8 mouse cellular contexts compared by ENCODE assay signal in genomic region chr15:86113342-86113710, GRCm38 (mm10). TPM values are rescaled to one million over a fixed set of nuclear protein-coding genes. Genes with fewer than 3 reads are reported as not detected.
A peak's percentile ranks its signal among the peaks of the same experiment; 100 is the strongest.
DNase-seq lines count a peak whose midpoint lies in the region; ATAC-seq lines count a peak whose summit lies in the region.

No protein-coding gene starts in this region.

- intact Hi-C loops in left cerebral cortex, postnatal 25 days (cut with DNase I), result no loop called here

- peaks cover 3% of the 10 kb centered on the region for H3K36me3 ChIP-seq in midbrain, embryonic 10.5 days
- H3K36me3 ChIP-seq in midbrain, embryonic 11.5 days (ENCODE audit: control insufficient read depth, insufficient read depth, low read length), result no peaks in the 10 kb centered on the region
- peaks cover 2% of the 10 kb centered on the region; the same call in 1 of the 2 replicates for H3K36me3 ChIP-seq in embryonic facial prominence, embryonic 12.5 days
- no peaks in the 10 kb centered on the region; the same call in none of the 2 replicates for H3K36me3 ChIP-seq in limb, embryonic 10.5 days
- H3K36me3 ChIP-seq in stomach, embryonic 14.5 days (ENCODE audit: control insufficient read depth, insufficient read depth, low read length), result no peaks in the 10 kb centered on the region

- no peaks in the 10 kb centered on the region; the same call in 1 of the 2 replicates for H3K27me3 ChIP-seq in midbrain, embryonic 10.5 days (ENCODE audit: low read depth, poor library complexity, severe bottlenecking)
- no peaks in the 10 kb centered on the region for H3K27me3 ChIP-seq in midbrain, embryonic 11.5 days (ENCODE audit: control insufficient read depth, insufficient read depth, low read length)
- no peaks in the 10 kb centered on the region for H3K27me3 ChIP-seq in embryonic facial prominence, embryonic 12.5 days
- no peaks in the 10 kb centered on the region for H3K27me3 ChIP-seq in limb, embryonic 10.5 days (ENCODE audit: low read depth, poor library complexity, severe bottlenecking)
- H3K27me3 ChIP-seq in stomach, embryonic 14.5 days (ENCODE audit: control insufficient read depth, insufficient read depth, low read length), result no peaks in the 10 kb centered on the region

- no peak overlapping the region for H3K4me2 ChIP-seq in midbrain, embryonic 11.5 days
- 0 out of 2 replicates have a peak overlapping the region, but pooled peaks have one; percentile 15 for H3K4me2 ChIP-seq in embryonic facial prominence, embryonic 12.5 days (replicated peaks)
- H3K4me2 ChIP-seq in stomach, embryonic 14.5 days (replicated peaks; ENCODE audit: low read depth, low read length), result peak overlapping the region; percentile 7; the same call in 1 of the 2 replicates

- H3K4me3 ChIP-seq in midbrain, embryonic 10.5 days, result no peak overlapping the region; the same call in 1 of the 2 replicates
- H3K4me3 ChIP-seq in midbrain, embryonic 11.5 days (ENCODE audit: low read depth, low read length), result no peak overlapping the region
- H3K4me3 ChIP-seq in embryonic facial prominence, embryonic 12.5 days, result no peak overlapping the region
- H3K4me3 ChIP-seq in limb, embryonic 10.5 days, result no peak overlapping the region
- H3K4me3 ChIP-seq in stomach, embryonic 14.5 days (ENCODE audit: low read depth, low read length), result no peak overlapping the region

- H3K9me3 ChIP-seq in midbrain, embryonic 10.5 days (replicated peaks), result no peaks in the 10 kb centered on the region
- H3K9me3 ChIP-seq in midbrain, embryonic 11.5 days (ENCODE audit: control insufficient read depth, low read length), result no peaks in the 10 kb centered on the region
- no peaks in the 10 kb centered on the region for H3K9me3 ChIP-seq in embryonic facial prominence, embryonic 12.5 days
- H3K9me3 ChIP-seq in limb, embryonic 10.5 days (replicated peaks), result no peaks in the 10 kb centered on the region
- H3K9me3 ChIP-seq in stomach, embryonic 14.5 days (ENCODE audit: control insufficient read depth, low read depth, low read length), result no peaks in the 10 kb centered on the region

- peak overlapping the region; percentile 70 for H3K27ac ChIP-seq in midbrain, embryonic 10.5 days (replicated peaks)
- no peak overlapping the region; the same call in 1 of the 2 replicates for H3K27ac ChIP-seq in midbrain, embryonic 11.5 days (ENCODE audit: low read depth, low read length)
- 0 out of 2 replicates have a peak overlapping the region, but pooled peaks have one; percentile 47 for H3K27ac ChIP-seq in embryonic facial prominence, embryonic 12.5 days
- peak overlapping the region; percentile 58 for H3K27ac ChIP-seq in limb, embryonic 10.5 days
- peak overlapping the region; percentile 52; the same call in 1 of the 2 replicates for H3K27ac ChIP-seq in stomach, embryonic 14.5 days (ENCODE audit: low read length)

- DNase-seq in midbrain, embryonic 10.5 days (ENCODE audit: low spot score), result no peak
- DNase-seq in midbrain, embryonic 11.5 days (ENCODE audit: low spot score, missing footprints), result no peak
- no peak for DNase-seq in limb, embryonic 10.5 days (ENCODE audit: low spot score)
- DNase-seq in urinary bladder, postnatal 4 days (ENCODE audit: low spot score in 2 of 2), result no peak
- no peak for DNase-seq in left cerebral cortex, postnatal 25 days (ENCODE audit: low spot score in 2 of 2)

- peaks cover 67% of the 10 kb centered on the region for H3K4me1 ChIP-seq in midbrain, embryonic 10.5 days
- H3K4me1 ChIP-seq in midbrain, embryonic 11.5 days (ENCODE audit: control insufficient read depth, insufficient read depth, low read length), result peaks cover 19% of the 10 kb centered on the region
- peaks cover 15% of the 10 kb centered on the region for H3K4me1 ChIP-seq in embryonic facial prominence, embryonic 12.5 days
- peaks cover 44% of the 10 kb centered on the region for H3K4me1 ChIP-seq in limb, embryonic 10.5 days
- H3K4me1 ChIP-seq in stomach, embryonic 14.5 days (ENCODE audit: control insufficient read depth, insufficient read depth, low read length), result peaks cover 14% of the 10 kb centered on the region

- 10% methylated on average over 9 of the region's 9 CpGs for WGBS in midbrain, embryonic 10.5 days
- 10% methylated on average over 9 of the region's 9 CpGs for WGBS in midbrain, embryonic 11.5 days
- 7% methylated on average over 9 of the region's 9 CpGs for WGBS in embryonic facial prominence, embryonic 12.5 days
- WGBS in limb, embryonic 10.5 days, result 4% methylated on average over 9 of the region's 9 CpGs
- WGBS in stomach, embryonic 14.5 days, result 20% methylated on average over 9 of the region's 9 CpGs

- ATAC-seq in midbrain, embryonic 11.5 days (ENCODE audit: low FRiP score), result no peak
- ATAC-seq in embryonic facial prominence, embryonic 12.5 days (ENCODE audit: insufficient number of reproducible peaks, insufficient read depth, low FRiP score, low TSS enrichment), result no peak
- ATAC-seq in stomach, embryonic 14.5 days (ENCODE audit: insufficient number of reproducible peaks, insufficient read depth, low FRiP score, low read depth), result no peak
- ATAC-seq in erythroblast, adult 5-6 weeks (replicated peaks; ENCODE audit: low FRiP score, poor library complexity, severe bottlenecking), result no peak

- no peak overlapping the region for H3K9ac ChIP-seq in midbrain, embryonic 11.5 days (ENCODE audit: low read length)
- no peak overlapping the region for H3K9ac ChIP-seq in embryonic facial prominence, embryonic 12.5 days
- no peak overlapping the region for H3K9ac ChIP-seq in stomach, embryonic 14.5 days (replicated peaks; ENCODE audit: low read depth, low read length)

RNA-seq across cellular contexts. Expression of gene Gramd4, which starts 55.8 kb away (rescaled TPM):
- polyA plus RNA-seq in midbrain, embryonic 10.5 days (2016; fragmentation: Nextera tagmentation; extraction: Ambion mirVana), result 14.3 and 16.7 TPM in 2 replicates
- polyA plus RNA-seq in midbrain, embryonic 11.5 days (2014; fragmentation: Nextera tagmentation; extraction: Ambion mirVana), result 7.8 and 8.9 TPM in 2 replicates
- 19.4 and 19.6 TPM in 2 replicates for polyA plus RNA-seq in embryonic facial prominence, embryonic 12.5 days (2016; fragmentation: Nextera tagmentation; extraction: Ambion mirVana)
- polyA plus RNA-seq in limb, embryonic 10.5 days (2016; fragmentation: Nextera tagmentation; extraction: Ambion mirVana), result 13.0 and 14.1 TPM in 2 replicates
- 7.2 and 7.6 TPM in 2 replicates for polyA plus RNA-seq in stomach, embryonic 14.5 days (2014; fragmentation: Nextera tagmentation; extraction: Ambion mirVana)
- 3.3 and 7.3 TPM in 2 replicates for total RNA-seq in erythroblast, adult 5-6 weeks (2015; ENCODE audit: low replicate concordance)
- 8.4 and 11.0 TPM in 2 replicates for total RNA-seq in erythroblast, adult 5-6 weeks (2017; ENCODE audit: low replicate concordance)
- total RNA-seq in left cerebral cortex, postnatal 25 days (2021), result 10 to 100 TPM; 42.0 to 47.6 TPM
